Mouse (Mus musculus) kidney, postnatal 0 days (tissue): ENCODE data around the gene Tmem80. TPM values are rescaled to one million over a fixed set of nuclear protein-coding genes. Genes with fewer than 3 reads are reported as not detected.
A peak's percentile ranks its signal among the peaks of the same experiment; 100 is the strongest.

Source experiments
- ATAC-seq: fragments of 200-750 bp; cut with Nextera tagmentation; replicated peaks from 2 replicates; pipeline ENCODE4 v1.8.0; 2017; ENCODE audit warnings: low read depth, moderate number of reproducible peaks, moderate TSS enrichment, moderate library complexity; ENCODE audit not compliant: low FRiP score
- DNase-seq: peaks from one replicate; pipeline ENCODE4 v3.0.0-alpha.2; 2016; ENCODE audit warnings: low spot score
- H3K27ac ChIP-seq: fragments of 300-500 bp; sonication (generic); 2 replicates; pipeline ENCODE4 v1.5.1; 2014; ENCODE audit warnings: mild to moderate bottlenecking
- H3K27me3 ChIP-seq: fragments of 300-500 bp; sonication (generic); 2 replicates; pipeline ENCODE4 v1.6.1; 2014; ENCODE audit warnings: low read length, mixed read lengths; ENCODE audit not compliant: insufficient read depth
- H3K36me3 ChIP-seq: fragments of 300-500 bp; sonication (generic); 2 replicates; pipeline ENCODE4 v1.6.1; 2014; ENCODE audit warnings: low read length, mixed read lengths; ENCODE audit not compliant: insufficient read depth
- H3K4me1 ChIP-seq: fragments of 300-500 bp; sonication (generic); replicated peaks from 2 replicates; pipeline ENCODE4 v1.6.1; 2014; ENCODE audit warnings: antibody characterized with exemption, low read length, mixed read lengths; ENCODE audit not compliant: insufficient read depth
- H3K4me2 ChIP-seq: fragments of 300-500 bp; sonication (generic); 2 replicates; pipeline ENCODE4 v1.6.1; 2014; ENCODE audit warnings: mild to moderate bottlenecking, low read length, moderate library complexity, mixed read lengths
- H3K4me3 ChIP-seq: fragments of 300-500 bp; sonication (generic); replicated peaks from 2 replicates; pipeline ENCODE4 v1.5.1; 2014; ENCODE audit warnings: low read depth, low read length
- H3K9ac ChIP-seq: fragments of 300-500 bp; sonication (generic); 2 replicates; pipeline ENCODE4 v1.6.1; 2014; ENCODE audit warnings: low read depth, low read length
- H3K9me3 ChIP-seq: fragments of 300-500 bp; sonication (generic); replicated peaks from 2 replicates; pipeline ENCODE4 v1.6.1; 2016; ENCODE audit warnings: low read length, inconsistent platforms, mixed read lengths
- CTCF ChIP-seq: IDR thresholded peaks from 2 replicates; pipeline ENCODE4 v1.5.1; 2016; ENCODE audit warnings: antibody characterized with exemption, low read depth, mild to moderate bottlenecking, moderate library complexity
- WGBS: fragments of 180-500 bp; shearing (Covaris S2); extraction: QIAGEN DNeasy Blood & Tissue Kit; methylation state at CpG from one replicate; pipeline ENCODE4 v1.1.7; 2014; 5-methylcytosine and 5-hydroxymethylcytosine counted together
- polyA plus RNA-seq: library from polyadenylated mRNA; unstranded; fragments of >200 nt; fragmentation: Nextera tagmentation; extraction: Ambion mirVana; gene quantifications from 2 replicates; pipeline ENCODE4 v1.2.1, GENCODE M21; 2015

Tmem80 gene
- polyA plus RNA-seq, 1 experiment from 2014 or later, result 45.3 TPM

DNA sequence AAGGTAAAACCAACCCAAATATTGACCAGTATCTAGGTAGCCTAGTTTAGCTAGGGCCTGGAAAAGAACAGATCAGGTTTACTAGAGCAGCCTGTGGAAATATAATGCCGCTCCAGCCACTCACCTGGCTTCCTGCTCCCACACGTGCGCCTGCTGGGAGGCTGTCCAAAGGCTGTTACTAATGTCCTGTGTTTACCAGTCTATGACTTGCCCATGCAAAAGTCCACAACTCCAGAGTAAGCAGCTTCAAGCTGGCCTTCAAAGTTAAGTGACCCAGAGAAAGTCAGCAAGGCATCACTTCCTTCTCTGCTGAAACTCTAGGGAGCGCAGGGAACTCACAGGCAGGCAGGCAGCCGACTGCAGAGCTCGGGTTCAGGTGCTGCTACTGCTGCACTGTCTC is 4.5 kb downstream of the Tmem80 start:
- TF ChIP-seq CTCF, result no peak
- Histone ChIP-seq H3K9me3 (no peaks in the 10 kb centered on the region), H3K27me3 (no peaks in the 10 kb centered on the region), H3K27ac (peak overlapping the region; percentile 51), H3K4me3 (no peak overlapping the region), H3K4me2 (no peak overlapping the region), H3K4me1 (peaks cover 6% of the 10 kb centered on the region), H3K36me3 (peaks cover 7% of the 10 kb centered on the region), H3K9ac (no peak overlapping the region)
- ATAC-seq (peak; percentile 21; the same call in 1 of the 2 replicates), DNase-seq (peak; percentile 35)
- WGBS, result 40% methylated on average over 6 of the region's 6 CpGs

DNA sequence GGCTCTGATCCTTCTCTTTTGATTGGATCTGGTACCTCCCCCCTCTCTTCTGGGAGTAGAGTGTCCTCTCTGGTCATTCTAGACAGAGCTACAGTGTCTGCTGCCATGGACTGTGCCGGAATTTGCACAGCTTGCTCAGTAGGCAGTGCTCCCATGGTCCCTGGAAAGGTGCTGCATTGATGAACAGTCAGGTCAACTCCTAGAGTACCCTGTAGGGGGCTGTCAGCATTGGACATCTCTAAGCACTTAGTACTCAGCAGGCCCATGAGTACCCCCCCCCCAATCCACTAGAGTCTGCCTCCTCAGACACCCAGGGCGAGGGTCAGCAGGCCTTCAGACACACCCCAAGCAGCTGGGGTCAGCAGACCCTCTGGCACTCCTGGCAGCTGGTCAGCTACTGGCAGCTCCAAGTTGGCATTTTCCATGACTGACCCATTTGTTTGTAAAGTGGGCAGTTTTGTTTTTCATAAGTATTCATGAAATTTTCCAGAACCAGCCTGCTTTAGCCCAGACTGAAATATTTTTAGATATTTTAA is 7.6 kb downstream of the Tmem80 start:
- no peak overlapping the region for H3K9ac ChIP-seq
- no peak overlapping the region for H3K27ac ChIP-seq
- no peak for DNase-seq
- peaks cover 7% of the 10 kb centered on the region for H3K36me3 ChIP-seq
- peaks cover 5% of the 10 kb centered on the region; the same call in 1 of the 2 replicates for H3K4me1 ChIP-seq
- no peak overlapping the region for H3K4me3 ChIP-seq
- ATAC-seq, result no peak
- no peak for TF ChIP-seq CTCF
- no peak overlapping the region for H3K4me2 ChIP-seq
- no peaks in the 10 kb centered on the region for H3K27me3 ChIP-seq
- H3K9me3 ChIP-seq, result no peaks in the 10 kb centered on the region
- WGBS, result 83% methylated on average over 2 of the region's 2 CpGs

DNA sequence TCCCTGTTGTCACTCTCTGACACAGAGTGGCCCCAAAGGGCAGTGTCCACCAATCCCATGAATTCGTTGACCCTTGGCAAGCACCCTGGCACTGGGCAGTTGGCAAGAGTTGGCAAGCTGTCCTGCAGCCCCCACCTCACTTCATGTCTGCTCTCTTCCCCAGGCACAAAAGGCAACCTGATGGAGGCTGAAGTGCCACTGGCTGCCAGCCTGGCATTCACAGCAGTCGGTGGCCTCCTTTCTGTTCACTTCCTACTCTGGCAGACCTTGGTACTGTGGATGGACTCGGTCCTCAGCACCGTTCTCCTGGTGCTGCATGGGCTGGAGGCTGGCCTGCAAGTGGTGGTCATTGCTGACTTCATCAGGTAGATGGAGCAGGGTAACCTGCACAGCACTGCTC is 8.1 kb downstream of the Tmem80 start:
- H3K27me3 ChIP-seq, result no peaks in the 10 kb centered on the region
- no peak for DNase-seq
- H3K4me3 ChIP-seq, result no peak overlapping the region
- H3K9me3 ChIP-seq, result no peaks in the 10 kb centered on the region
- H3K36me3 ChIP-seq, result peaks cover 7% of the 10 kb centered on the region
- no peak overlapping the region for H3K4me2 ChIP-seq
- peaks cover 5% of the 10 kb centered on the region; the same call in 1 of the 2 replicates for H3K4me1 ChIP-seq
- H3K27ac ChIP-seq, result no peak overlapping the region
- TF ChIP-seq CTCF, result no peak
- 91% methylated on average over 4 of the region's 4 CpGs for WGBS
- H3K9ac ChIP-seq, result no peak overlapping the region
- no peak for ATAC-seq

DNA sequence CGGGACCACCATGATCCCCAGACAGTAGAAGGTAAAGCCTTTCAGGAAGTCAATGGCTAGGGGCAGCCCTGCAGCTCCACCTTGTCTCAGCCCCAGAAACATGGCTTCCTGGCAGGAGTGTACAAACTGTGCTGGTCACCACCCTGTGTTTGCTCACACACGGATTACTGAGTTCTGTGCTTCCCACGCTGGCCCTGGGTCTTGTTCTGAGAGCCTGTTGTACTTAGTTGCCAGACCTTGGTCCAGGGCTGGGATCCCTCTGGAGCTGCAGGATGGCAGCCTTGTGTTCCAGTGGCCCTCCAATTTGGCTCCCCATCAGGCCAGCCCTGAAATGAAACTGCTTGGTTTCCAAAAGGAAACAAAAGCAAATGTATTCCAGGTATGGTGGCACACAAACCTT is 8.8 kb downstream of the Tmem80 start:
- H3K9ac ChIP-seq, result no peak overlapping the region
- ATAC-seq (no peak), DNase-seq (no peak)
- WGBS, result 82% methylated on average over 3 of the region's 3 CpGs
- peaks cover 5% of the 10 kb centered on the region; the same call in 1 of the 2 replicates for H3K4me1 ChIP-seq
- H3K27ac ChIP-seq, result no peak overlapping the region
- H3K36me3 ChIP-seq, result peaks cover 7% of the 10 kb centered on the region
- TF ChIP-seq CTCF, result no peak
- H3K27me3 ChIP-seq, result no peaks in the 10 kb centered on the region
- no peak overlapping the region for H3K4me3 ChIP-seq
- no peak overlapping the region for H3K4me2 ChIP-seq
- no peaks in the 10 kb centered on the region for H3K9me3 ChIP-seq

DNA sequence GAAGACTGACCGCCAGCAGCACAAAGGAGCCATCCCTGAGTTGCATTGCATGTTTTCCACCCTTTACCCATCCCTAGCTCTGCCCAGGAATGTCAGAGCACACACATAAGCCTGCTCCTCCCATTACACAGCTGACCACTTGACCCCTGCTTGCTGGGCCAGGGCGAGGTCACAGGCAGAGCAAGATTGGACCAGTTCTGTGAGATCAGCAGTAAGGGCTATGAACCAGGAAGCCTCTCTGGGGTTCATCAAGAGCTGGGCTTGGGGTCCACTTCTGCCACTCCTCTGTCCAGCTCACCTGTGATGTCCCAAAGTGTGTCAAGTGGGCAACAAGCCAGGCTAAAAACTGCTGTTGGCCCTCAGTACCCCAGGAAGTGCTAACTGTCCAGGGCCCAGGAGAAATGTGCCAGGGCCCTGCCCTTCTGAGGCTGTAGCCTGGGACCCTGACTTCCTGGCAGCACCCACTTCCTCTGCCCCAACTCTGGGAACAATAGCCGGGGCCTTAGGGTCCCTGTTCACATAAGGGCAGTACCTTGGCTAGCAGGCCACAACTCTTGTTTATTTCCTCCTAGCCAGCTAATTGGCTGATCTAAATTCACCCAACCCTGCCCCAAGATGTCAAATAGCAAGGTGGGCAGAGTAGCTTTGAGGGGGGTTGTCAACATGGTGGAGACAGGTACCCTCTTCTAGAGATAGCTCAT is 10.3 kb downstream of the Tmem80 start:
- H3K9ac ChIP-seq, result 0 out of 2 replicates have a peak overlapping the region, but pooled peaks have one; percentile 59
- no peak for DNase-seq
- H3K4me1 ChIP-seq, result peaks cover 5% of the 10 kb centered on the region; the same call in 1 of the 2 replicates
- H3K9me3 ChIP-seq, result no peaks in the 10 kb centered on the region
- H3K27ac ChIP-seq, result peak overlapping the region; percentile 83
- H3K36me3 ChIP-seq, result peaks cover 7% of the 10 kb centered on the region
- no peak for ATAC-seq
- H3K4me3 ChIP-seq, result no peak overlapping the region
- TF ChIP-seq CTCF, result no peak
- 68% methylated on average over 3 of the region's 3 CpGs for WGBS
- no peaks in the 10 kb centered on the region for H3K27me3 ChIP-seq
- H3K4me2 ChIP-seq, result peak overlapping the region; percentile 47

DNA sequence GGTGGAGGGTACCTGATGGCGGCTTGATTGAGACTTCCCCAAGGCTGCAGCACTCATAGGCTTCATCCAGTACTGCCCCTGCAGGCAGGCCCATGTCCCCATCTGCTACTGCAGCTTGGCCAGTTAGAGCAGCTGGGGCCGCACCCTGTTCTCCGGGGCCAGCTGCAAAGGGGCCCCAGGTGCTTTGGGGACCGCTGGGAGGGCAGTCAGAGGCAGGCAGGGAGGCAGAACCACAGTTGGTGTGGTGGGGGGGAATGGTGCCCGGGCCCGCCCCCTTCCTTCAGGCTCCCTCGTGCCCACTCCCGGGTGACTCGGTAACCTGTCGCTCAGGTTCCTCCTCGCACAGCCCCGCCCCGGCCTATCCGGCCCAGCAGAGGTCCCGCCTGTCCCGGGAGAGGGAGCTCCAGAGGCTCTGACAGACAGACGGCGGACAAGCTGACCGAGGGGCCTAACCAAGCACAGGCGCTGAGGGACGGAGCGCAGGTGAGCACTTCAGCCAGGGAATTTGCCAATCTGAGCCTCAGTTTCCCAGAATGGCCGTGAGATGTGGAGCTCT is 11.1 kb downstream of the Tmem80 start, which contains the start of gene Eps8l2:
Gene Eps8l2, plus strand, starts transcription at position 305 of the 556 bp plus-strand sequence.
- TF ChIP-seq CTCF, result peak; percentile 51

More for the DNA sequence above, 11.1 kb downstream of the Tmem80 start, which contains the start of gene Eps8l2:
- Histone ChIP-seq H3K27ac (peak within 1 kb of the TSS; percentile 83), H3K4me2 (peak within 1 kb of the TSS; percentile 47), H3K9ac (peak within 1 kb of the TSS; percentile 59), H3K4me3 (peak within 1 kb of the TSS; percentile 31), H3K9me3 (no peaks in the 10 kb centered on the region), H3K4me1 (peaks cover 5% of the 10 kb centered on the region; the same call in 1 of the 2 replicates), H3K27me3 (no peaks in the 10 kb centered on the region), H3K36me3 (peaks cover 4% of the 10 kb centered on the region; the same call in 1 of the 2 replicates)
- WGBS, result 5% methylated on average over 23 of the region's 23 CpGs
- DNase-seq, result peak; percentile 56
- peak; percentile 80 for ATAC-seq
